Mouse (Mus musculus): ENCODE results near the gene Gm10772. TPM values are rescaled to one million over a fixed set of nuclear protein-coding genes. Genes with fewer than 3 reads are reported as not detected.
"Not testable (repeated sequence)": the region's sequence is repeated elsewhere in the genome, so short reads cannot be mapped to it uniquely, and the experiment has no call there.

Gm10772 gene
- polyA plus RNA-seq (2015; fragmentation: Nextera tagmentation; extraction: Ambion mirVana): not detected in 2 replicates

DNA sequence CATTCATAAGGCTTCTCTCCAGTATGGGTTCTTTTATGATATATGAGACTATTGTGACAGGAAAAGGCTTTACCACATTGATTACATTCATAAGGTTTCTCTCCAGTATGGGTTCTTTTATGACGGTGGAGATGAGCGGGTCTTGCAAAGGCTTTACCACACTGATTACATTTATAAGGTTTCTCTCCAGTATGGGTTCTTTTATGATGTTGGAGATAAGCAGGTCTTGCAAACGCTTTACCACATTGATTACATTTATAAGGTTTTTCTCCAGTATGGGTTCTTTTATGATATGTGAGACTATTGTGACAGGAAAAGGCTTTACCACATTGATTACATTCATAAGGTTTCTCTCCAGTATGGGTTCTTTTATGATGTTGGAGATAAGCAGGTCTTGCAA lies at the start of gene Gm10772:
TSS of gene Gm10772 (minus strand) at position 101 of the 400 bp plus-strand sequence.
- 92% methylated on average over 2 of the region's 3 CpGs for WGBS
- not testable (repeated sequence) for H3K27ac ChIP-seq; H3K4me1 ChIP-seq (replicated peaks); H3K27me3 ChIP-seq; H3K4me2 ChIP-seq; H3K4me3 ChIP-seq; ATAC-seq (ENCODE audit: low FRiP score); H3K9me3 ChIP-seq; H3K36me3 ChIP-seq; H3K9ac ChIP-seq

DNA sequence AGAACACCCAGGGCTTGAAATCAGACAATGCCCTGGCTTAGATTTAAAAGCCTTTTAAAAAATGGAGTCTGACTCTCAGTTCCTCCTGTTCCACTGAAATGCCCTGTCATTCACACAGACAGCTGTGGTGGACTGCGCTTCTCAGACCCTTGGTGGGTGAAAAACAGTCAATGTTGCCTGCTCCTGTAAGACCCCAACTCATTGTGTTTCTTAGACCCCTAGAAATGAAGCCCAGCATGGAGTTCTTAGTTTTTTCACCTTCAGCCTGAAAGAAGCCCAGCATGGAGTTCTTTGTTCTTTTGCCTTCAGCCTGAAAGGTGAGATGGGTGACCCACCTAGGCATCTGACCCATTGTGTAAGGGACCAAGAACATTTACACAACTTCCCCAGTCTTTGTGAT lies 36.5 kb upstream of the Gm10772 start:
- not testable (repeated sequence) for H3K9me3 ChIP-seq; ATAC-seq (ENCODE audit: low FRiP score); H3K9ac ChIP-seq; H3K4me3 ChIP-seq; H3K4me2 ChIP-seq; H3K27ac ChIP-seq; H3K27me3 ChIP-seq; H3K36me3 ChIP-seq; H3K4me1 ChIP-seq (replicated peaks)
- no CpG with 5 or more reads among the region's 1 CpGs for WGBS

DNA sequence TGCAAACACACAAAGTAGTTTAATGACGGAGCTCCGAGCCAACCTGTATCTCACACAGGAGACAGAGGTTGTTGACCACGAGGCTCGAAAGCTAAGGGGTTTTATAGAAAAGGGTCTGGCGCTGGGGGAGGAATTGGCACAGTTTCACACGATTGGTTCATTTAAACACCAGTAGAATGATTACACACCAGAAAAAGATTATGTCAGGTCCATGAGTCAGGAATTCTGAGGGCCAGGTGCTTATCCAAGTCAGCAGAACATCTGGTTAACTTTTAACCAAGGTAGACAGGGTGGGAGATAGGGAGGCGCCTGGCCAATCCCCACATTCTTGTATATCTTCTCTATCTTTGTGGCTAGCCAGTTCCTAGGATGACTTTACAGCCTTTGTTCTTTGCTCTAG lies 35.8 kb upstream of the Gm10772 start:
- 91% methylated on average over 4 of the region's 7 CpGs for WGBS
- ATAC-seq (ENCODE audit: low FRiP score); H3K9ac ChIP-seq: not testable (repeated sequence)

DNA sequence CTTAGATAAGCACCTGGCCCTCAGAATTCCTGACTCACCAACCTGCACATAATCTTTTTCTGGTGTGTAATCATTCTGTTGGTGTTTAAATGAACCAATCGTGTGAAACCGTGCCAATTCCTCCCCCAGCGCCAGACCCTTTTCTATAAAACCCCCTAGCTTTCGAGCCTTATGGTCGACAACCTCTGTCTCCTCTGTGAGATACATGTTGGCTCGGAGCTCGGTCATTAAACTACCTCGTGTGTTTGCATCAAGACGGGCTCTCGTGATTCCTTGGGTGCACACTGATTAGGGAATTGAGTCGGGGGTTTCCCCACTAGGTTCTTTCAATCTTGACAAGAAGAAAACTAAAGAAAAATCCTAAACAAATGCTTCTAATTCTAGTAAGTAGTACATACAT lies 13.0 kb downstream of the Gm10772 start:
- Histone ChIP-seq H3K9ac (no peak overlapping the region), H3K36me3 (no peaks in the 10 kb centered on the region), H3K9me3 (no peaks in the 10 kb centered on the region), H3K4me2 (no peak overlapping the region), H3K27ac (no peak overlapping the region), H3K4me3 (no peak overlapping the region), H3K27me3 (no peaks in the 10 kb centered on the region), H3K4me1 (replicated peaks) (no peaks in the 10 kb centered on the region)
- WGBS: no CpG with 5 or more reads among the region's 11 CpGs
- no peak for ATAC-seq (ENCODE audit: low FRiP score)

More for the DNA sequence above, 35.8 kb upstream of the Gm10772 start:
- not testable (repeated sequence) for H3K4me1 ChIP-seq (replicated peaks); H3K4me3 ChIP-seq; H3K9me3 ChIP-seq; H3K27me3 ChIP-seq; H3K36me3 ChIP-seq; H3K27ac ChIP-seq; H3K4me2 ChIP-seq

DNA sequence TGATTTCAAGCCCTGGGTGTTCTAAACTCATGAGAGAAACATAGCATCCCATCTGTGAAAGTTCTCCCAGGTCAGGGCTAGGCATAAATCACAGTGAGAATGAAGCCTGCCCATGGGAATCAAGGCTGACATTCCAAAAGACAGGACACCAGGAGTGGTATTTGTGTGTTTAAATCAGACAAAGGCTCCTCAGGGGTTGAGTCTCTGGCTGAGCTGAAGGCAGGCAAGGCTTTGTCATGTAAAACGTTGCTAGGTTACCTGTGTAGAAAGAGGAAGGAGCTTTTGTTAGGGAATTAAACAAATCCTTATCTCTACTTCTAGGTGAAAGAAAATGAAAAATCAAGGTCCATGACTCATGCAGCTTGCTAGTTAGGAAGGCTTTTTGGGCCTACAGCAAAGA lies 13.6 kb downstream of the Gm10772 start:
- not testable (repeated sequence) for H3K9me3 ChIP-seq; H3K4me1 ChIP-seq (replicated peaks); H3K9ac ChIP-seq; H3K27me3 ChIP-seq; H3K4me3 ChIP-seq; H3K27ac ChIP-seq; ATAC-seq (ENCODE audit: low FRiP score); H3K36me3 ChIP-seq; H3K4me2 ChIP-seq
- WGBS: no CpG with 5 or more reads among the region's 1 CpGs

DNA sequence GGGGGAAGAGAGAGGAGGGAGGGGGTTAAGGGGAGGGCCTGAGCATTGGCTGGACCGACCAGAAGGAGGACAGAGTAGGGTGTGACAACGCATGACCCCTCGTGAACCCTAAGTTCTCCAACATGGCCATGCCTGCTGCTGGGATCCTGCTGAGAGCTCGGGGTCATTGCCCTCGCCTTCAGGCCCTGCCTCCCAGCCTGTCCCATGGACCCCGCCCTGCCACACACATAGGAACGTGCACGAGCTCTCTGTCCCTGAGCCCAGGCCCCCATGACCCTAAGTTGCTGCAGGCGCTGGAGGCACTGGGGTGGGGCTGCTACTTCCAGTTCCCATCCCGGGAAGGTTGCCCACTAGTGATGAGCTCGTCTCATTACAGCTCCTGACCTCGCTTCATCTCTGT lies 48.2 kb downstream of the Gm10772 start:
- ATAC-seq (ENCODE audit: low FRiP score); H3K9ac ChIP-seq: not testable (repeated sequence)
- 88% methylated on average over 6 of the region's 12 CpGs for WGBS

More for the DNA sequence above, 48.2 kb downstream of the Gm10772 start:
- H3K4me3 ChIP-seq; H3K36me3 ChIP-seq; H3K4me1 ChIP-seq (replicated peaks); H3K27ac ChIP-seq; H3K9me3 ChIP-seq; H3K27me3 ChIP-seq; H3K4me2 ChIP-seq: not testable (repeated sequence)

Other genes with a start within 250 kb of the Gm10772 start
- gene Gm10324, start 108.0 kb downstream of the Gm10772 start, polyA plus RNA-seq (2015; fragmentation: Nextera tagmentation; extraction: Ambion mirVana): not detected in 2 replicates
- not detected in 2 replicates for gene 2410141K09Rik, start 213.5 kb upstream of the Gm10772 start, polyA plus RNA-seq (2015; fragmentation: Nextera tagmentation; extraction: Ambion mirVana)

Measured in hindbrain, embryonic 13.5 days (tissue).